ENCODE assay signal across 8 mouse cellular contexts in genomic region chr2:156112080-156112423, GRCm38 (mm10). TPM values are rescaled to one million over a fixed set of nuclear protein-coding genes. Genes with fewer than 3 reads are reported as not detected.
DNase-seq lines count a peak whose midpoint lies in the region; ATAC-seq and TF ChIP-seq lines count a peak whose summit lies in the region.
"Not testable (repeated sequence)": the region's sequence is repeated elsewhere in the genome, so short reads cannot be mapped to it uniquely, and the experiment has no call there.

No protein-coding gene starts in this region.

- peak overlapping the region; percentile 90 for H3K4me3 ChIP-seq in brown adipose tissue, adult 24 weeks (ENCODE audit: insufficient read depth, low read depth, low read length)
- peak overlapping the region; percentile 95 for H3K4me3 ChIP-seq in forebrain, embryonic 12.5 days (replicated peaks)
- H3K4me3 ChIP-seq in heart, embryonic 15.5 days, result peak overlapping the region; percentile 91
- H3K4me3 ChIP-seq in intestine, embryonic 16.5 days (ENCODE audit: low read length), result peak overlapping the region; percentile 81
- H3K4me3 ChIP-seq in limb, embryonic 14.5 days (replicated peaks; ENCODE audit: low read length), result peak overlapping the region; percentile 91
- H3K4me3 ChIP-seq in lung, embryonic 16.5 days (ENCODE audit: low read length), result peak overlapping the region; percentile 83
- H3K4me3 ChIP-seq in neural tube, embryonic 11.5 days (ENCODE audit: low read depth, low read length), result peak overlapping the region; percentile 81
- peak overlapping the region; percentile 87; the same call in 1 of the 2 replicates for H3K4me3 ChIP-seq in thymus, adult 2 months (ENCODE audit: control insufficient read depth, insufficient read depth, low read length)

- not testable (repeated sequence) for H3K4me1 ChIP-seq in brown adipose tissue, adult 24 weeks (ENCODE audit: control insufficient read depth, insufficient read depth, insufficient read length, low read length); intestine, embryonic 16.5 days (ENCODE audit: control insufficient read depth, insufficient read depth, low read length); limb, embryonic 14.5 days (ENCODE audit: control insufficient read depth, insufficient read depth, low read length); lung, embryonic 16.5 days (replicated peaks; ENCODE audit: control insufficient read depth, insufficient read depth, low read length); neural tube, embryonic 11.5 days (ENCODE audit: control insufficient read depth, insufficient read depth, low read length); thymus, adult 2 months (replicated peaks; ENCODE audit: control insufficient read depth, insufficient read depth, low read length)
- peaks cover 16% of the 10 kb centered on the region for H3K4me1 ChIP-seq in forebrain, embryonic 12.5 days
- peaks cover 13% of the 10 kb centered on the region for H3K4me1 ChIP-seq in heart, embryonic 15.5 days (replicated peaks)

- DNase-seq in limb, embryonic 14.5 days (ENCODE audit: low spot score); neural tube, embryonic 11.5 days (ENCODE audit: low spot score); thymus, adult 2 months: not testable (repeated sequence)

- not testable (repeated sequence) for TF ChIP-seq POLR2A in limb, embryonic 14.5 days (IDR thresholded peaks at IDR 0.05; ENCODE audit: borderline replicate concordance, extremely low read depth, insufficient read depth, insufficient read length); thymus, adult 2 months (IDR thresholded peaks at IDR 0.05; ENCODE audit: control insufficient read depth, extremely low read depth, insufficient read depth, low read length, poor library complexity)

- not testable (repeated sequence) for H3K27me3 ChIP-seq in forebrain, embryonic 12.5 days; heart, embryonic 15.5 days; intestine, embryonic 16.5 days (replicated peaks; ENCODE audit: control insufficient read depth, insufficient read depth, low read length); limb, embryonic 14.5 days (ENCODE audit: control insufficient read depth, insufficient read depth, low read length); lung, embryonic 16.5 days (ENCODE audit: control insufficient read depth, insufficient read depth, low read depth, low read length); neural tube, embryonic 11.5 days (ENCODE audit: control insufficient read depth, insufficient read depth, low read length); thymus, adult 2 months (ENCODE audit: control insufficient read depth, insufficient read depth, low read length)

- H3K4me2 ChIP-seq in forebrain, embryonic 12.5 days, result peak overlapping the region; percentile 50
- peak overlapping the region; percentile 56 for H3K4me2 ChIP-seq in heart, embryonic 15.5 days
- peak overlapping the region; percentile 58 for H3K4me2 ChIP-seq in intestine, embryonic 16.5 days (ENCODE audit: low read depth, low read length)
- peak overlapping the region; percentile 68 for H3K4me2 ChIP-seq in limb, embryonic 14.5 days (replicated peaks; ENCODE audit: low read depth, low read length, severe bottlenecking)
- H3K4me2 ChIP-seq in lung, embryonic 16.5 days (ENCODE audit: low read depth, low read length), result peak overlapping the region; percentile 50
- H3K4me2 ChIP-seq in neural tube, embryonic 11.5 days (ENCODE audit: low read depth), result peak overlapping the region; percentile 32

- not testable (repeated sequence) for H3K27ac ChIP-seq in brown adipose tissue, adult 24 weeks (replicated peaks; ENCODE audit: low read depth, low read length); neural tube, embryonic 11.5 days (ENCODE audit: low read depth, low read length); thymus, adult 2 months (ENCODE audit: control insufficient read depth, insufficient read depth, low read length)
- peak overlapping the region; percentile 93 for H3K27ac ChIP-seq in forebrain, embryonic 12.5 days
- peak overlapping the region; percentile 93 for H3K27ac ChIP-seq in heart, embryonic 15.5 days
- peak overlapping the region; percentile 73 for H3K27ac ChIP-seq in intestine, embryonic 16.5 days (ENCODE audit: low read length)
- H3K27ac ChIP-seq in limb, embryonic 14.5 days (replicated peaks; ENCODE audit: low read depth, low read length), result peak overlapping the region; percentile 92
- peak overlapping the region; percentile 77 for H3K27ac ChIP-seq in lung, embryonic 16.5 days (ENCODE audit: low read length)

- WGBS in forebrain, embryonic 12.5 days, result 25% methylated on average over 5 of the region's 5 CpGs
- WGBS in heart, embryonic 15.5 days, result 16% methylated on average over 5 of the region's 5 CpGs
- WGBS in intestine, embryonic 16.5 days, result 19% methylated on average over 5 of the region's 5 CpGs
- 31% methylated on average over 5 of the region's 5 CpGs for WGBS in limb, embryonic 14.5 days
- 16% methylated on average over 5 of the region's 5 CpGs for WGBS in lung, embryonic 16.5 days
- 28% methylated on average over 5 of the region's 5 CpGs for WGBS in neural tube, embryonic 11.5 days
- WGBS in thymus, adult 2 months, result 14% methylated on average over 5 of the region's 5 CpGs

- TF ChIP-seq CTCF in thymus, adult 2 months (IDR thresholded peaks at IDR 0.05; ENCODE audit: borderline replicate concordance, control insufficient read depth, extremely low read depth, insufficient read depth, low read length, poor library complexity), result not testable (repeated sequence)

- not testable (repeated sequence) for ATAC-seq in forebrain, embryonic 12.5 days (ENCODE audit: low FRiP score); heart, embryonic 15.5 days (replicated peaks; ENCODE audit: insufficient number of reproducible peaks, insufficient read depth, low FRiP score, low read depth); intestine, embryonic 16.5 days; limb, embryonic 14.5 days (ENCODE audit: low FRiP score, low read depth); lung, embryonic 16.5 days (ENCODE audit: low read depth); neural tube, embryonic 11.5 days (ENCODE audit: insufficient read depth, low FRiP score, low TSS enrichment)

- 0 out of 2 replicates have a peak overlapping the region, but pooled peaks have one; percentile 97 for H3K9ac ChIP-seq in forebrain, embryonic 12.5 days
- peak overlapping the region; percentile 95 for H3K9ac ChIP-seq in heart, embryonic 15.5 days
- peak overlapping the region; percentile 98 for H3K9ac ChIP-seq in intestine, embryonic 16.5 days (ENCODE audit: low read depth, low read length)
- peak overlapping the region; percentile 98; the same call in 1 of the 2 replicates for H3K9ac ChIP-seq in limb, embryonic 14.5 days (ENCODE audit: low read depth, low read length, severe bottlenecking)
- peak overlapping the region; percentile 90 for H3K9ac ChIP-seq in lung, embryonic 16.5 days (ENCODE audit: low read length)
- peak overlapping the region; percentile 99 for H3K9ac ChIP-seq in neural tube, embryonic 11.5 days (ENCODE audit: low read length)

- H3K9me3 ChIP-seq in forebrain, embryonic 12.5 days; heart, embryonic 15.5 days (replicated peaks); intestine, embryonic 16.5 days (ENCODE audit: control insufficient read depth, low read length); limb, embryonic 14.5 days (ENCODE audit: control insufficient read depth, low read length); lung, embryonic 16.5 days (ENCODE audit: control insufficient read depth, low read length); neural tube, embryonic 11.5 days (ENCODE audit: control insufficient read depth, low read length): not testable (repeated sequence)

- not testable (repeated sequence) for H3K36me3 ChIP-seq in forebrain, embryonic 12.5 days (replicated peaks); heart, embryonic 15.5 days; intestine, embryonic 16.5 days (ENCODE audit: control insufficient read depth, insufficient read depth, low read length); limb, embryonic 14.5 days (ENCODE audit: control insufficient read depth, insufficient read depth, low read length); lung, embryonic 16.5 days (ENCODE audit: control insufficient read depth, insufficient read depth, low read length); neural tube, embryonic 11.5 days (ENCODE audit: control insufficient read depth, insufficient read depth, low read length); thymus, adult 2 months (ENCODE audit: control insufficient read depth, insufficient read depth, low read length)

RNA-seq across cellular contexts. Expression of gene Rbm12, which starts 0.3 kb away (rescaled TPM):
- 6.4 TPM in 2 replicates for polyA plus RNA-seq in brown adipose tissue, adult 24 weeks (2012; ENCODE audit: insufficient read depth, insufficient read length, missing spikeins)
- polyA plus RNA-seq in forebrain, embryonic 12.5 days (2016; fragmentation: Nextera tagmentation; extraction: Ambion mirVana), result 53.0 and 58.0 TPM in 2 replicates
- polyA plus RNA-seq in heart, embryonic 15.5 days (2015; fragmentation: Nextera tagmentation; extraction: Ambion mirVana), result 14.0 and 18.1 TPM in 2 replicates
- 16.5 and 19.3 TPM in 2 replicates for polyA plus RNA-seq in intestine, embryonic 16.5 days (2015; fragmentation: Nextera tagmentation; extraction: Ambion mirVana)
- polyA plus RNA-seq in limb, embryonic 14.5 days (2012; rRNA removed), result 28.5 and 35.0 TPM in 2 replicates
- 30.6 and 33.3 TPM in 2 replicates for polyA plus RNA-seq in limb, embryonic 14.5 days (2014; fragmentation: Nextera tagmentation; extraction: Ambion mirVana)
- 24.6 and 31.3 TPM in 2 replicates for polyA plus RNA-seq in lung, embryonic 16.5 days (2015; fragmentation: Nextera tagmentation; extraction: Ambion mirVana)
- 48.1 and 50.9 TPM in 2 replicates for polyA plus RNA-seq in neural tube, embryonic 11.5 days (2014; fragmentation: Nextera tagmentation; extraction: Ambion mirVana)
- polyA plus RNA-seq in thymus, adult 2 months (2012; rRNA removed), result 67.2 and 72.4 TPM in 2 replicates

RNA-seq across cellular contexts. Expression of gene Cpne1, which starts 0.3 kb away (rescaled TPM):
- 31.6 and 33.3 TPM in 2 replicates for polyA plus RNA-seq in brown adipose tissue, adult 24 weeks (2012; ENCODE audit: insufficient read depth, insufficient read length, missing spikeins)
- 56.4 and 56.6 TPM in 2 replicates for polyA plus RNA-seq in forebrain, embryonic 12.5 days (2016; fragmentation: Nextera tagmentation; extraction: Ambion mirVana)
- 22.7 and 30.1 TPM in 2 replicates for polyA plus RNA-seq in heart, embryonic 15.5 days (2015; fragmentation: Nextera tagmentation; extraction: Ambion mirVana)
- polyA plus RNA-seq in intestine, embryonic 16.5 days (2015; fragmentation: Nextera tagmentation; extraction: Ambion mirVana), result 35.8 and 41.5 TPM in 2 replicates
- 90.7 and 123 TPM in 2 replicates for polyA plus RNA-seq in limb, embryonic 14.5 days (2012; rRNA removed)
- polyA plus RNA-seq in limb, embryonic 14.5 days (2014; fragmentation: Nextera tagmentation; extraction: Ambion mirVana), result 37.8 and 42.6 TPM in 2 replicates
- 71.0 and 75.1 TPM in 2 replicates for polyA plus RNA-seq in lung, embryonic 16.5 days (2015; fragmentation: Nextera tagmentation; extraction: Ambion mirVana)
- 42.7 and 53.7 TPM in 2 replicates for polyA plus RNA-seq in neural tube, embryonic 11.5 days (2014; fragmentation: Nextera tagmentation; extraction: Ambion mirVana)
- 237 and 273 TPM in 2 replicates for polyA plus RNA-seq in thymus, adult 2 months (2012; rRNA removed)

RNA-seq across cellular contexts. Expression of gene Gm28036, which starts 14.8 kb away (rescaled TPM):
- 2.9 and 4.3 TPM in 2 replicates for polyA plus RNA-seq in brown adipose tissue, adult 24 weeks (2012; ENCODE audit: insufficient read depth, insufficient read length, missing spikeins)
- polyA plus RNA-seq in forebrain, embryonic 12.5 days (2016; fragmentation: Nextera tagmentation; extraction: Ambion mirVana), result 20.4 and 31.9 TPM in 2 replicates
- polyA plus RNA-seq in heart, embryonic 15.5 days (2015; fragmentation: Nextera tagmentation; extraction: Ambion mirVana), result 10.5 and 11.6 TPM in 2 replicates
- 13.5 and 14.1 TPM in 2 replicates for polyA plus RNA-seq in intestine, embryonic 16.5 days (2015; fragmentation: Nextera tagmentation; extraction: Ambion mirVana)
- 14.4 and 23.3 TPM in 2 replicates for polyA plus RNA-seq in limb, embryonic 14.5 days (2012; rRNA removed)
- 10.9 and 12.8 TPM in 2 replicates for polyA plus RNA-seq in limb, embryonic 14.5 days (2014; fragmentation: Nextera tagmentation; extraction: Ambion mirVana)
- polyA plus RNA-seq in lung, embryonic 16.5 days (2015; fragmentation: Nextera tagmentation; extraction: Ambion mirVana), result 20.7 and 21.4 TPM in 2 replicates
- 23.2 and 28.5 TPM in 2 replicates for polyA plus RNA-seq in neural tube, embryonic 11.5 days (2014; fragmentation: Nextera tagmentation; extraction: Ambion mirVana)
- polyA plus RNA-seq in thymus, adult 2 months (2012; rRNA removed), result 7.1 and 7.5 TPM in 2 replicates

RNA-seq across cellular contexts. Expression of gene Romo1, which starts 31.8 kb away (rescaled TPM):
- polyA plus RNA-seq in brown adipose tissue, adult 24 weeks (2012; ENCODE audit: insufficient read depth, insufficient read length, missing spikeins), result 723 and 898 TPM in 2 replicates
- polyA plus RNA-seq in forebrain, embryonic 12.5 days (2016; fragmentation: Nextera tagmentation; extraction: Ambion mirVana), result 388 and 397 TPM in 2 replicates
- polyA plus RNA-seq in heart, embryonic 15.5 days (2015; fragmentation: Nextera tagmentation; extraction: Ambion mirVana), result 324 and 427 TPM in 2 replicates
- polyA plus RNA-seq in intestine, embryonic 16.5 days (2015; fragmentation: Nextera tagmentation; extraction: Ambion mirVana), result 358 and 367 TPM in 2 replicates
- 312 and 331 TPM in 2 replicates for polyA plus RNA-seq in limb, embryonic 14.5 days (2012; rRNA removed)
- 406 and 435 TPM in 2 replicates for polyA plus RNA-seq in limb, embryonic 14.5 days (2014; fragmentation: Nextera tagmentation; extraction: Ambion mirVana)
- 338 and 368 TPM in 2 replicates for polyA plus RNA-seq in lung, embryonic 16.5 days (2015; fragmentation: Nextera tagmentation; extraction: Ambion mirVana)
- 366 and 379 TPM in 2 replicates for polyA plus RNA-seq in neural tube, embryonic 11.5 days (2014; fragmentation: Nextera tagmentation; extraction: Ambion mirVana)
- 214 and 241 TPM in 2 replicates for polyA plus RNA-seq in thymus, adult 2 months (2012; rRNA removed)

RNA-seq across cellular contexts. Expression of gene Nfs1, which starts 31.9 kb away (rescaled TPM):
- 107 and 161 TPM in 2 replicates for polyA plus RNA-seq in brown adipose tissue, adult 24 weeks (2012; ENCODE audit: insufficient read depth, insufficient read length, missing spikeins)
- 30.8 and 31.5 TPM in 2 replicates for polyA plus RNA-seq in forebrain, embryonic 12.5 days (2016; fragmentation: Nextera tagmentation; extraction: Ambion mirVana)
- 58.2 and 63.4 TPM in 2 replicates for polyA plus RNA-seq in heart, embryonic 15.5 days (2015; fragmentation: Nextera tagmentation; extraction: Ambion mirVana)
- polyA plus RNA-seq in intestine, embryonic 16.5 days (2015; fragmentation: Nextera tagmentation; extraction: Ambion mirVana), result 69.0 and 69.2 TPM in 2 replicates
- polyA plus RNA-seq in limb, embryonic 14.5 days (2012; rRNA removed), result 36.6 and 36.8 TPM in 2 replicates
- polyA plus RNA-seq in limb, embryonic 14.5 days (2014; fragmentation: Nextera tagmentation; extraction: Ambion mirVana), result 36.6 and 39.0 TPM in 2 replicates
- 41.0 and 43.6 TPM in 2 replicates for polyA plus RNA-seq in lung, embryonic 16.5 days (2015; fragmentation: Nextera tagmentation; extraction: Ambion mirVana)
- 34.4 and 38.0 TPM in 2 replicates for polyA plus RNA-seq in neural tube, embryonic 11.5 days (2014; fragmentation: Nextera tagmentation; extraction: Ambion mirVana)
- polyA plus RNA-seq in thymus, adult 2 months (2012; rRNA removed), result 52.7 and 53.8 TPM in 2 replicates
